Mouse (Mus musculus) right cerebral cortex, postnatal 10 days (tissue): ENCODE measurements at regions not wholly inside any gene's neighbourhood (a gene's known extent, or its start where the extent isn't known, plus 50 kb on each side); places are given as distances from the start of the nearest gene placed in this dataset.

Experiments
- DNase-seq, 2 experiments: peaks; one replicate each; pipeline ENCODE4 v3.0.0; 2021; ENCODE audit warnings: low spot score in 2 of 2

GRCm38 (mm10) chr15:28732409-28732808, 528.9 kb downstream of the Dnah5 start:
- no peak for DNase-seq

GRCm38 (mm10) chr15:28740591-28740990, 537.0 kb downstream of the Dnah5 start:
- DNase-seq = peak in 1 of 2 experiments; percentile 20

- no peak for DNase-seq
Measured at GRCm38 (mm10) chr15:28745691-28746090, 542.1 kb downstream of the Dnah5 start.

- no peak for DNase-seq
Measured at GRCm38 (mm10) chr15:28746603-28747002, 543.1 kb downstream of the Dnah5 start.

- no peak for DNase-seq
Measured at GRCm38 (mm10) chr15:28758736-28759135, 555.2 kb downstream of the Dnah5 start.
